ENCODE assay signal across 16 mouse cellular contexts in genomic region chr5:105740437-105740836, GRCm38 (mm10). TPM values are rescaled to one million over a fixed set of nuclear protein-coding genes. Genes with fewer than 3 reads are reported as not detected.
DNase-seq lines count a peak whose midpoint lies in the region; ATAC-seq and TF ChIP-seq lines count a peak whose summit lies in the region.
"Had no signal": no experiment of that assay in that cellular context is flagged by ENCODE, and none has a peak within 500 bp of the region (broad histone marks: within the 10 kb centered on the region; RNA-seq: fewer than 3 reads in every experiment).

No protein-coding gene starts in this region.

- no peaks in the 10 kb centered on the region for H3K27me3 ChIP-seq in lung, embryonic 14.5 days (ENCODE audit: insufficient read depth, low read length)
- H3K27me3 ChIP-seq in midbrain, embryonic 10.5 days (ENCODE audit: low read depth, poor library complexity, severe bottlenecking), result no peaks in the 10 kb centered on the region
- no peaks in the 10 kb centered on the region for H3K27me3 ChIP-seq in thymus, adult 2 months (ENCODE audit: control insufficient read depth, insufficient read depth, low read length)
- H3K27me3 ChIP-seq: heart, embryonic 15.5 days had no signal

- H3K4me3 ChIP-seq in lung, embryonic 14.5 days (ENCODE audit: low read depth, low read length), result no peak overlapping the region
- no peak overlapping the region for H3K4me3 ChIP-seq in midbrain, embryonic 10.5 days
- H3K4me3 ChIP-seq in thymus, adult 2 months (ENCODE audit: control insufficient read depth, insufficient read depth, low read length), result no peak overlapping the region
- H3K4me3 ChIP-seq: erythroblast, embryonic 14.5 days; heart, embryonic 15.5 days had no signal

- TF ChIP-seq POLR2A in thymus, adult 2 months (IDR thresholded peaks at IDR 0.05; ENCODE audit: control insufficient read depth, extremely low read depth, insufficient read depth, low read length, poor library complexity), result no peak

- DNase-seq in lung, embryonic 14.5 days, result peak; percentile 68
- no peak for DNase-seq in lung, postnatal 4 days
- peak; percentile 34 for DNase-seq in forelimb bud, embryonic 11.5 days (ENCODE audit: low read depth, low spot score)
- peak; percentile 25 for DNase-seq in midbrain, embryonic 10.5 days (ENCODE audit: low spot score)
- DNase-seq in retina, embryonic 14.5 days (ENCODE audit: low spot score), result peak; percentile 71
- DNase-seq in thymus, adult 2 months, result no peak
- DNase-seq in adipocyte (ENCODE audit: low spot score), result no peak
- no peak for DNase-seq in urinary bladder, postnatal 10 days (ENCODE audit: low spot score)
- DNase-seq: cerebellum, postnatal 14 days; gastrocnemius, postnatal 25 days; kidney, adult 2 months; liver; thymus, postnatal 25 days had no signal

- no peak overlapping the region for H3K4me2 ChIP-seq in lung, embryonic 14.5 days
- H3K4me2 ChIP-seq: heart, embryonic 15.5 days had no signal

- 0 out of 2 replicates have a peak, but pooled peaks cover 10% of the 10 kb centered on the region for H3K4me1 ChIP-seq in lung, embryonic 14.5 days (ENCODE audit: insufficient read depth)
- H3K4me1 ChIP-seq in midbrain, embryonic 10.5 days, result peaks cover 12% of the 10 kb centered on the region
- peaks cover 2% of the 10 kb centered on the region for H3K4me1 ChIP-seq in thymus, adult 2 months (replicated peaks; ENCODE audit: control insufficient read depth, insufficient read depth, low read length)

- no peak for TF ChIP-seq CTCF in lung, embryonic 14.5 days (IDR thresholded peaks at IDR 0.05; ENCODE audit: low read depth)
- TF ChIP-seq CTCF in thymus, adult 2 months (IDR thresholded peaks at IDR 0.05; ENCODE audit: borderline replicate concordance, control insufficient read depth, extremely low read depth, insufficient read depth, low read length, poor library complexity), result no peak

- H3K27ac ChIP-seq in lung, embryonic 14.5 days (ENCODE audit: low read depth), result peak overlapping the region; percentile 15; the same call in 1 of the 2 replicates
- no peak overlapping the region for H3K27ac ChIP-seq in midbrain, embryonic 10.5 days (replicated peaks)
- no peak overlapping the region for H3K27ac ChIP-seq in thymus, adult 2 months (ENCODE audit: control insufficient read depth, insufficient read depth, low read length)
- H3K27ac ChIP-seq: heart, embryonic 15.5 days had no signal

- 0 out of 2 replicates have a peak, but pooled peaks cover 8% of the 10 kb centered on the region for H3K36me3 ChIP-seq in lung, embryonic 14.5 days (ENCODE audit: insufficient read depth)
- H3K36me3 ChIP-seq in midbrain, embryonic 10.5 days, result peaks cover 38% of the 10 kb centered on the region
- H3K36me3 ChIP-seq in thymus, adult 2 months (ENCODE audit: control insufficient read depth, insufficient read depth, low read length), result no peaks in the 10 kb centered on the region
- H3K36me3 ChIP-seq: heart, embryonic 15.5 days had no signal

- 44% methylated on average over 7 of the region's 7 CpGs for WGBS in lung, embryonic 14.5 days
- WGBS in midbrain, embryonic 10.5 days, result 42% methylated on average over 7 of the region's 7 CpGs
- 91% methylated on average over 7 of the region's 7 CpGs for WGBS in thymus, adult 2 months

- H3K9ac ChIP-seq in lung, embryonic 14.5 days, result no peak overlapping the region
- H3K9ac ChIP-seq: heart, embryonic 15.5 days had no signal

- no peaks in the 10 kb centered on the region for H3K9me3 ChIP-seq in lung, embryonic 14.5 days (ENCODE audit: low read depth, low read length)
- no peaks in the 10 kb centered on the region for H3K9me3 ChIP-seq in midbrain, embryonic 10.5 days (replicated peaks)
- H3K9me3 ChIP-seq: heart, embryonic 15.5 days had no signal

- ATAC-seq in lung, embryonic 14.5 days (ENCODE audit: insufficient read depth), result no peak
- ATAC-seq: lung, postnatal 0 days had no signal

RNA-seq across cellular contexts. Expression of gene Lrrc8d, which starts 40.7 kb away (rescaled TPM):
- 25.0 and 27.1 TPM in 2 replicates for polyA plus RNA-seq in lung, embryonic 14.5 days (2014; fragmentation: Nextera tagmentation; extraction: Ambion mirVana)
- 20.7 and 24.1 TPM in 2 replicates for polyA plus RNA-seq in midbrain, embryonic 10.5 days (2016; fragmentation: Nextera tagmentation; extraction: Ambion mirVana)
- polyA plus RNA-seq in thymus, adult 2 months (2012; rRNA removed), result 5.6 and 5.7 TPM in 2 replicates

Comparison
In these comparisons a context has a peak if more than half of its experiments do, and no peak if none do; other contexts are left out.
1. DNase-seq: peak in lung, embryonic 14.5 days (single experiment), forelimb bud, embryonic 11.5 days (single experiment), midbrain, embryonic 10.5 days (single experiment) and retina, embryonic 14.5 days (single experiment); none in lung, postnatal 4 days (0 of 2), thymus, adult 2 months (single experiment), adipocyte (single experiment) and urinary bladder, postnatal 10 days (single experiment).